Mouse (Mus musculus): ENCODE data around the gene Fcgr4.
"Not testable (repeated sequence)": the region's sequence is repeated elsewhere in the genome, so short reads cannot be mapped to it uniquely, and the experiment has no call there.

DNA sequence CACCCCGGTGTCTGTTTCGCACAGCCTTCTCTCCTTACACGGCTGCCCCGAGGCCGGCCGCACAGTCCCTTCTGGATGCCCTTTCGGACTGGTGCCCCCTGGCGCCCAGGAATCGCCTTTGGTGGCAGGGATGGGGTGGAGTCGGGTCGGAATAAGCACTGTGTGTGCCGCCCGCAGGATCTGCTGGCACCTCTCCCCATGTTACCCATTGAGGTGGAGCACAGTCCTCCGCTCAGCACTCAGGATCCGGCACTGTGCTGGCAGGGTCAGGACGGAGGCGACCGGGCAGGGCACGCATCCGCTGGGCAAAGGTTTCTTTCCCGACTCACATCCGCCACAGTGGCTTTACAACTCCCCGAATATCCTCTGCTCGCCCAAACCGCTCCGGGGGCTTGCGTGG lies 59.2 kb downstream of the Fcgr4 start:
- not testable (repeated sequence) for TF ChIP-seq POLR2A (IDR thresholded peaks at IDR 0.05; ENCODE audit: insufficient read depth, low read depth, low read length); CTCF (IDR thresholded peaks at IDR 0.05)
